Mouse (Mus musculus): Measurements from ENCODE around the gene Emb.

The Emb gene

GRCm38 (mm10) chr13:117218092-117218491 lies 9.8 kb downstream of the Emb start:
- in situ Hi-C loops (cut with MboI; ENCODE audit: unreplicated experiment in 2 of 2): loop anchor here in 1 of 2 experiments (25.0 kb wide), 1 partner anchor 1019 kb away; no protein-coding TSS in a partner anchor

- in situ Hi-C loops (cut with MboI; ENCODE audit: unreplicated experiment in 2 of 2): loop anchor here in 1 of 2 experiments (25.0 kb wide), 1 partner anchor 1017 kb away; no protein-coding TSS in a partner anchor
Measured at GRCm38 (mm10) chr13:117219871-117220500, 11.7 kb downstream of the Emb start.

- in situ Hi-C loops (cut with MboI; ENCODE audit: unreplicated experiment in 2 of 2): loop anchor here in 1 of 2 experiments (25.0 kb wide), 1 partner anchor 1017 kb away; no protein-coding TSS in a partner anchor
Measured at GRCm38 (mm10) chr13:117220501-117221321, 12.4 kb downstream of the Emb start, which contains the start of gene Gm17509. Gene Gm17509, minus strand, starts transcription at chr13:117221075.

GRCm38 (mm10) chr13:117223125-117223524 lies 14.8 kb downstream of the Emb start:
- in situ Hi-C loops (cut with MboI; ENCODE audit: unreplicated experiment in 2 of 2): loop anchor here in 1 of 2 experiments (25.0 kb wide), 1 partner anchor 1014 kb away; no protein-coding TSS in a partner anchor

- in situ Hi-C loops (cut with MboI; ENCODE audit: unreplicated experiment in 2 of 2): loop anchor here in 1 of 2 experiments (25.0 kb wide), 1 partner anchor 1012 kb away; no protein-coding TSS in a partner anchor
Measured at GRCm38 (mm10) chr13:117224901-117225300, 16.6 kb downstream of the Emb start.

GRCm38 (mm10) chr13:117225561-117225960 lies 17.2 kb downstream of the Emb start:
- in situ Hi-C loops (cut with MboI; ENCODE audit: unreplicated experiment in 2 of 2): no loop called here

- in situ Hi-C loops (cut with MboI; ENCODE audit: unreplicated experiment in 2 of 2): no loop called here
Measured at GRCm38 (mm10) chr13:117230371-117231110, 22.2 kb downstream of the Emb start.

GRCm38 (mm10) chr13:117233808-117234207 lies 25.5 kb downstream of the Emb start:
- in situ Hi-C loops (cut with MboI; ENCODE audit: unreplicated experiment in 2 of 2): no loop called here

GRCm38 (mm10) chr13:117234486-117234885 lies 26.1 kb downstream of the Emb start:
- in situ Hi-C loops (cut with MboI; ENCODE audit: unreplicated experiment in 2 of 2): no loop called here

- in situ Hi-C loops (cut with MboI; ENCODE audit: unreplicated experiment in 2 of 2): no loop called here
Measured at GRCm38 (mm10) chr13:117235530-117236212, 27.3 kb downstream of the Emb start.

GRCm38 (mm10) chr13:117237111-117237510 lies 28.8 kb downstream of the Emb start:
- in situ Hi-C loops (cut with MboI; ENCODE audit: unreplicated experiment in 2 of 2): no loop called here

- in situ Hi-C loops (cut with MboI; ENCODE audit: unreplicated experiment in 2 of 2): no loop called here
Measured at GRCm38 (mm10) chr13:117242063-117242462, 33.7 kb downstream of the Emb start.

- in situ Hi-C loops (cut with MboI; ENCODE audit: unreplicated experiment in 2 of 2): no loop called here
Measured at GRCm38 (mm10) chr13:117242621-117243020, 34.3 kb downstream of the Emb start.

- in situ Hi-C loops (cut with MboI; ENCODE audit: unreplicated experiment in 2 of 2): no loop called here
Measured at GRCm38 (mm10) chr13:117260704-117261103, 52.4 kb downstream of the Emb start.

GRCm38 (mm10) chr13:117266156-117266555 lies 57.8 kb downstream of the Emb start:
- in situ Hi-C loops (cut with MboI; ENCODE audit: unreplicated experiment in 2 of 2): no loop called here

- in situ Hi-C loops (cut with MboI; ENCODE audit: unreplicated experiment in 2 of 2): no loop called here
Measured at GRCm38 (mm10) chr13:117267963-117268362, 59.6 kb downstream of the Emb start.

- in situ Hi-C loops (cut with MboI; ENCODE audit: unreplicated experiment in 2 of 2): no loop called here
Measured at GRCm38 (mm10) chr13:117284036-117284435, 75.7 kb downstream of the Emb start.

- in situ Hi-C loops (cut with MboI; ENCODE audit: unreplicated experiment in 2 of 2): loop anchor here (5.0 kb wide), 2 partner anchors 80 to 85 kb away; partner anchors contain the start of gene Emb (in 1 of the 2)
Measured at GRCm38 (mm10) chr13:117286939-117287338, 78.6 kb downstream of the Emb start.

GRCm38 (mm10) chr13:117287400-117287799 lies 79.1 kb downstream of the Emb start:
- in situ Hi-C loops (cut with MboI; ENCODE audit: unreplicated experiment in 2 of 2): loop anchor here (5.0 kb wide), 2 partner anchors 80 to 85 kb away; partner anchors contain the start of gene Emb (in 1 of the 2)
